Mouse (Mus musculus) myocyte (in vitro differentiated cells): ENCODE data around the gene Maz.

Experiments
- POLR2AphosphoS2 ChIP-seq: IDR thresholded peaks from one replicate; pipeline ENCODE4 v1.6.1; 2011; ENCODE audit warnings: low read depth, control low read depth; ENCODE audit not compliant: insufficient read length
- USF1 ChIP-seq: IDR thresholded peaks from one replicate; pipeline ENCODE4 v1.6.1; 2011; ENCODE audit warnings: low read depth, mild to moderate bottlenecking, control low read depth, moderate library complexity

DNA sequence TGATC is 10.6 kb downstream of the Maz start, which contains the start of gene Pagr1b:
- TF ChIP-seq USF1 (no peak), POLR2AphosphoS2 (no peak)
